Mouse (Mus musculus): ENCODE data around the gene Enc1. TPM values are rescaled to one million over a fixed set of nuclear protein-coding genes. Genes with fewer than 3 reads are reported as not detected.

Gene Enc1
- total RNA-seq, 2 experiments from 2014 or later = 570 to 627 TPM

DNA sequence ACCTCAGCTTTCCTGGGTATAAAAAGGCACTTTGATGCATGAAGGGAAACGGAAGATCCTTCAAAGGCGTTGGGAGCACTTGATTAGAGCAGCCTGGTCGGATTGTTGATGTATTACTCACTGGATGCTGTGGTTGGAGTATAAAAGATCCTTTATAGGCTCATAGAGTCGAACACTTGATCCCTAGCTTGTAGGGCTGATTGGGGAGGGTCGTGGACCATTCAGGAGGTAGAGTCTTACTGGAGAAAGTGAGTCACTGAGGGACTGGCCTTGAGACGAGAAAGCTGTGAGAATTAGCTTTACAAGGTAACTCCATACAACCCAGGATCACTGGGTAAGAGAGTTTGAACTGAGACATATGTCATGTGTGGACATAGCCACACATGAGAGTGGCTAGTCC lies 30.7 kb downstream of the Enc1 start:
- DNase-seq (ENCODE audit: low spot score in 2 of 2) = no peak
- intact Hi-C loops (cut with DNase I) = no loop called here

DNA sequence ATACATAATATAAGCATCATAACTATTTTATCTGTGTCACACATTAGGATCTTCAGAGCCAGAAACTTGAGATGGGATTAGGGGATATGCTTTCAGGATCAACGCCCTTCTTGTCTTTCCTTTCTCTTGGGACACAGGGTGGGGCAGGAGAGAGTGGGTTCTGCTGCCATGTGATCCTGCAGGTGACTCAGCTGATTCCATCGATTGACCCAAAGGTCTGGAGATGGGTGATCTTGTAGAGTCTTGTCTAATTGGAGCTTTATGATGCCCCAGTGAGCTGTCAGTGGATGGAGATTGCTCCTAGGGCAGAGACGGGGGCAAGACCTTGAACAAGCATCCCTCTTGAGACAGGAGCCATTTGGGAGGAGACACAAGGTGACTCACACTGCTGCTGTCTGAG lies 33.9 kb downstream of the Enc1 start:
- no peak for DNase-seq (ENCODE audit: low spot score in 2 of 2)
- intact Hi-C loops (cut with DNase I) = no loop called here

DNA sequence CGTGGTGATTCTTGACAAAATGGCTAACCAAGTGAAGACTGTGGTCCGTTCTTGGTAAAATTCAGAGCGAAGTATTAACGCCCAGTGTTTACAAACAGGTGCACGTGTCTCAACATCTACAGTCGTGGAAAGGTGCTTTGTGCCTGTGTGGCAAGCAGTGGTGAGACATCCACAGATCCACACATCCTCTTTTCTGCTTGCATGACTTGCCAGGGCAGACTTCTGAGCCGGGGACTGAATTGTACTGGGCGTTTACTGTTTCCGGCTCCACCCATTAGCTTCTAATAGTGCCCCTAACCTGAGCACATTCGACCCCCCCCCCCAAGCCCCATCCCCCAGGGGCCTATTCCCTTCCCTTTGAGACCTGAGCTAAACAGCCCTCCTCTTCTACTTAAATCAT lies 34.6 kb downstream of the Enc1 start:
- no peak for DNase-seq (ENCODE audit: low spot score in 2 of 2)
- intact Hi-C loops (cut with DNase I) = no loop called here

DNA sequence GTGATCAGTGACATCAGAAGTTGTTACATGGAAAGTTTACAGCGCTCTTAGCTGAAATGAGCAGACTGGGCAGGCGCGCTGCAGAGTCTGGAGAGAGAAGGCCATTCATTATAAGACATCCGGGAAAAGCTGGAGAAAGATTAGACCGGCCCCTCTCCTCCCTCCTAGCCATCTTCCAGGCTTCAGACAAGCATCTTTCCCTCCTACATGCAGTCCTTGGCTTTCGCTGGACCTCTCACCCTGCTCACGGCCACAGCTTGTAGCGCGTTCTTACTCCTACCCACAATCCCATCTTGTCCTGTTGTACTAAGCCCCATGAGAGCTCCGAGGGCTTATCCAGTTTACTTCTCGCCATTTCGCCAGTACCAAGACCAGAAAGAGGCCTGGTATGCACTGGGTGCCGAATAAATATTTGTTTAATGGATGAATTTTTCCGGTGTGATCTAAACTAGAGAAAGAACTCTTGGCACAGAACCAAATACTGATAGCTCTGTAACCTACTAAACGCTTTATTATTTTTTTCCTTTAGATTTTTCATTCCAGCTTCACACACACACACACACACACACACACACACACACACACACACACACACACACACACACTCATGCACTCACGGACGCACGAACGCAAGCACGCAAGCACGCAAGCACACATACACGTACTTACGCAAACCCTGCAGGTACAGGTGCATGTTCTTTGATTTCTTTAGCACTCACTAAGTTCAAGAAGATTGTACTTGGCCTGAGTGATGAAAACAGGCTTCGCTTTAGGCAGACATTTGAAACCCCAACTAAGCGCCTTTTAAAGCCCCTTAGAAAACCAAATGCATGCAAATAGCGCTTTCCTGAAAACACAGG lies 41.4 kb downstream of the Enc1 start:
- DNase-seq (ENCODE audit: low spot score in 2 of 2) = no peak
- intact Hi-C loops (cut with DNase I) = no loop called here

DNA sequence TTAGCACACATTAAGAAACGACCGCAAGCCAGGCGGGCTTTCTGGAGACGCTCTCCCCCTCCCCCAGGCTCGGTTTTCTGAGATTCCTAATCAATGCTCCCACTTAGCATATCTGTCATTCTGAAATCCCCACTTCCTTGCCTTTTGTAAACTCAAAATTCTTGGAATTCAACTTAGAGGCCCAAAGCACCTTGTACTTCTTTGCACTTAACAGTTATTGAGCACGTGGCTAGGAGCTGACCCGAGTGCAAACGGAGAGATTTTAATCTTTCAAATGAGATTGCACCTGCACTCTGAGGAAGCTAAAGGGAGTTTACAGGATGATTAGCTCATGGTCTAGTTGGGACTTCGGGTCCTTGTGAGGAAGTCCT lies 42.0 kb downstream of the Enc1 start:
- DNase-seq (ENCODE audit: low spot score in 2 of 2) = no peak
- intact Hi-C loops (cut with DNase I) = no loop called here

DNA sequence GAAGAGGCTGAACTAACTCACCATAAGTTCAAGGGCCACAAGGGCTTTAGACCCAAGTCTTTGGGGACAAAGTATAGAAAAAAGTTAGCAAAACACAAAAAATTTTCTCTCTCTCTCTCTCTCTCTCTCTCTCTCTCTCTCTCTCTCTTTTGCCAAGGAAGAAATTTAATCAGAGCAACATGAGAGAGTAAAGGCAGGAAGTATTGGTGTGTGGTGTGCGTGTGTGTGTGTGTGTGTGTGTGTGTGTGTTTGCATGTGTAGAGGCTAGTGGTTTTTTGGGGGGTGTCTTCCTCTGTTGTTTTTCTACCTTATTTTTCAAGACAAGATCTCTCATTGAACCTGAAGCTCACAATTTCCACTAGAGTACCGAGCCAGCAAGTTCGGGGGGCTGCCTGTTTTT lies 46.1 kb downstream of the Enc1 start:
- DNase-seq (ENCODE audit: low spot score in 2 of 2) = no peak
- intact Hi-C loops (cut with DNase I) = no loop called here

DNA sequence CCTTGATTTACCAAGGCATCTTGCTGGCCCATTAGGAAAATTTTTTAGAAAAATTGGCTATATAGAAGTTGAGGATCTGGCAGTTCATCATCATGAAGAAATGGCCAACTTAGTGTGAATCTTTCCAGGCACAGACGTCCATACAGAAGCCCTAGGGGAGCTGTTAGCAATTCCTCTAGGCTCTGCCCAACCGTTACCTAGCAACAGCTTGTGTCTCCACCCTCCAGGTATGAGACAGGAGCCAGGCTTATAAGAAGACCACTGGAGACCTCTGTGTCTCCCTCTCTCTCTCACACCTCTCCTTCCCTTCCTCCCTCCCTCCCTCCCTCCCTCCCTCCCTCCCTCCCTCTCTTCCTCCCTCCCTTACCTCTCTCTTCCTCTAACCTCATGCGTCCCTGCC lies 49.8 kb downstream of the Enc1 start:
- no peak for DNase-seq (ENCODE audit: low spot score in 2 of 2)
- intact Hi-C loops (cut with DNase I) = no loop called here

DNA sequence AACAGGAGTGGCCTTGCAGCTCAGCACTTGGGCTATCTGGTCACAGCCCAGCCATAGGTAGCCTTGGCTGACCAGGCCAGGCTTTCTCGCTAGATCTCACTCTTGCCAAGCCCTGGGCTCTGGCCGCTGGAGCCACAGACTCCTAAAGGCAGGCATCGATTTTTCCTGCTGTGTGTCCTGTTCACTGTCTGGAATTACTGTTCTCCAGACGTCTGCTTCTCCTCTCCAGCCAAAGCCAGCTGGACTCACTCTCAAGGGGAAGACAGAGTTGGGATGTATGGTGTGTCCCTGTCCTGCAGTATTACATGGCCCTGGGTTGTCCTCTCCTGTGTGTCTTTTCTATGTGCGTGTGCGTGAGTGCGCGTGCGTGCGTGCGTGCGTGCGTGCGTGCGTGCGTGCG lies 50.4 kb downstream of the Enc1 start:
- no peak for DNase-seq (ENCODE audit: low spot score in 2 of 2)
- intact Hi-C loops (cut with DNase I) = no loop called here

DNA sequence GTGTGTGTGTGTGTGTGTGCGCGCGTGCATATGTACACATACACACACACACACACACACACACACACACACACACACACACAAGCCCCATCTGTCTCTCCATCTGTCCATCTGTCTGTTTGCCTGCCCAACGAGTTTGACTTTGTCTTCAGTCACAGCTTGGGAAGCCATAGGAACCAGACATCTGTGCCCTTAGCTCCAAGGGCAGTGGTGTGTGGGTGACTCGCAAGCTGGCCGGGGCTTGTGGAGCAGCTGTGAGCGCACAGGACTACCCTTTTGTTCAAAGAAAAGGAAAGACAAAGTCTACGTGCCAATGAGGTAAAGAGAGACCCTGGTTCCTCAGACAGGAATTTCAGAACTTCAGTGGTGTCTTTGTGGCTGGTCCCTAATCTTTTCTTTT lies 51.1 kb downstream of the Enc1 start:
- DNase-seq (ENCODE audit: low spot score in 2 of 2) = peak in 1 of 2 experiments; percentile 10
- intact Hi-C loops (cut with DNase I) = no loop called here

DNA sequence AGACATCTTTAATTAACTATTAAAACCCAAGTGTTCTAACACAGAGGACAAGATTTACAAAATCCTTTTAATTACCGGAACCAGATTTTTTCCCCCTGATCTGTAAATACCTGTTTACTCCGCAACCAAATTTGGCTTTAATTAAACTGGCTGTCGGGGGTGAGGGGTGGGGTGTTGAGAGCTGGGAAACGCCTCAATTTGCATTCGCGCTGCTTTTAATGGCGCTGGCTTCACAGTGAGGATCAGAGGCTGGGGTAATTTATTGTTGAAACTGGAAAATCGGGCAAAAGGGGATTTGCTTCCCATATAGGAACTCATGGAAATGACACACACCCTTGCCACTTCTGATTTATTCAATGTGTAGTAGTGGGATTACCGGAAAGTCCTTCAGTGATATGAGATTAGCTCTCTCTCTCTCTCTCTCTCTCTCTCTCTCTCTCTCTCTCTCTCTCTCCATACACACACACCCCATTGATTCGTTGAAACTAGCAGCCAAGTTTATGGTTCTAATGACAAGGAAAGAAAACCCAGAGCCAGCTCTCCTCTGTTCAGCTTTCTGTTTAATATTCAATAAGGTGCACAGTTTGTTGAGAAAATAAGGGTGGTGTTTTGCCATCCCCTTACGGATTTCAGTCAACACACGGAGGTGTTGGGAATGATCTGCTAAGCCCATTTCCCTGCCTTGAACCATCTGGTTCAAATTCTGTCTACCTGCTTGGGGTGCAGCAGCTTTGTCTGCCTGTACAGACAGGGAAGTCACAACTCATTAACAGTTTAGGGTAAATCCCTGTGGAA lies 51.7 kb downstream of the Enc1 start:
- DNase-seq (ENCODE audit: low spot score in 2 of 2) = no peak
- intact Hi-C loops (cut with DNase I) = no loop called here

DNA sequence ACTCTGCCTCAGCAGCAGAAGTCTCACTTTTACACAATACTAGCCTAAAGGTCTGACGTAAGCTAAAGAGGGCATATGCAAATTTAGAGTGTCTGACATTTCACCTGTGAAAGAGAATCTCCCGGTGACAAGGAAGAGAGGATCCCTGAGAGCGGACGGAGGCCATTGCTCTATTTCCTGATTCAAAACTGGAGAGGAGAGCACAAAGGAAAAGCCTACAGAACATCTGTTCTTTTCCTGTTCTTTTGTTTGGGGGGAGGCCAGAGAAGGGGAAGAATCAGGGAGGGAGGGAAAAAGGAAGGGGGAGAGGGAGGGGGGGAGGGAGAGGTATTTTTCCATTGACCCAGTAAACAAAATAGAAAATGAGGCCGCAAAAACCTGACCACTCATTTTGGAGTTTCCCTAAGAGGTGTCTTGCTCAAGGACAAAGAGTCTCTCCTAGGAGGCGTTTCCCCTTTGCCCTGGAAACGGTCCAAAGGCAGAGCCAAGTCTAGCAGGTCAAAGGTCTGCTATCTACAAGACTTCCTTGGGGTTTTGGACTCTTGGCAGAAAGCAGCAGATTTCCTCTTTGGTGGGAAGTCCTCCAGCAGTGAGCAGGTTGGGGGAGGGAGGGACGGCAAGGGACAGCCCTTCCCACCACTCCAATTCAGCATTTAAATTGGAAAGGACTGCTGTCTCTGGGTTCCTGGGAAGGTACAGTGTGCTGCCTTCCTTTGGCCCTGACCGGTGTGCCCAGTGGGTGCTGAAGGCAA lies 54.4 kb downstream of the Enc1 start:
- DNase-seq (ENCODE audit: low spot score in 2 of 2) = no peak
- intact Hi-C loops (cut with DNase I) = no loop called here

DNA sequence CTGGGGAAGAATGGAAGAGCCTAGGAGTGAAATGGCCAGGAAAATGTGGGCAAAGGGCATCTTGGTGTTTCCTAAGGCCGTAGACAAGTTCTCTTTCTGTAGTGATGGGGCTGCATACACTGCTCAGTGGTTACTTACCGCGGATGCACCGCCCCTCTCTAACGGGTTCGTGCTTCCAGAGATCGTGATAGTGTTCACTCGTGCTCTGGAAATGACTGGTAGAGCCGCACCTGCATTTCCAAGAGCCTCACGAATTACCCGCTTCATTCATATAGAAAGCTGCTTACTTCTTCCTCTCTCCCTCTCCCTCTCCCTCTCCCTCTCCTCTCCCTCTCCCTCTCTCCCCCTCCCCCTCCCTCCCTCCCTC lies 54.9 kb downstream of the Enc1 start:
- DNase-seq (ENCODE audit: low spot score in 2 of 2) = no peak
- intact Hi-C loops (cut with DNase I) = no loop called here

DNA sequence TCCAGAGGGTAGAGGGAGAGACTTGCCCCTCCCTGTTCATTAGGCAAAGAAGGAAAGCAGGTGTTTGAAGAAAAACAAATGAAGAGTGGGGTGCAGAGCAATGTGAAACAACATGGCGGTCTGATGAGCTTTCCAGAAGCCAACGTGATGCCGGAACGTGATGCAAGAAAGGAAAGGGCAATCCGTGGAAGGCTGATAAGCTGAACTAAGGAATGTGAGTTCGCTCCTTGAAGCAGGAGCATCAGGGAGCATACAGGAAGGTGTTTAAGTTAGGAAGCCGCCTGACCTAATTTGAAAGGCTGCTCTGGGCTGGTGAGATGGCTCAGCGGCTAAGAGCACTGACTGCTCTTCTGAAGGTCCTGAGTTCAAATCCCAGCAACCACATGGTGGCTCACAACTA lies 55.4 kb downstream of the Enc1 start:
- intact Hi-C loops (cut with DNase I) = no loop called here

DNA sequence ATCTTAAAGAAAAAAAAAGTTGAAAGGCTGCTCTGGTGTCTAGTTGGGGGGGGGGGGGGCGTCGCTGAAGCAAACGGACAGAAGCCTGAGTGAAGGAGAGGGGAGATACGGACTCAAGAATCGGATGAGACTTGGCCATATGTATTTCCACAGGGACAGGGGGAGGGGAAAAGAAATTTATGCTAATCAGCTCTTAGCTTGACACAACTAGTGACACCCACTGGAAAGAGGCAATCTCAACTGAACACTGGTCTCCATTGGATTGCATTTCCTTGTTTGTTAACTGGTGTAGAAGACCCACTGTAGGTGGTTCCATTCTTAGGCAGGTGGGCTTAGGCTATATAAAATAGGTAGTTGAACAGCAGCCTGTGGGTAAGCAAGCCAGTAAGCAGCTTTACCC lies 55.9 kb downstream of the Enc1 start:
- intact Hi-C loops (cut with DNase I) = no loop called here
- DNase-seq (ENCODE audit: low spot score in 2 of 2) = no peak

More for the DNA sequence above, 55.4 kb downstream of the Enc1 start:
- DNase-seq (ENCODE audit: low spot score in 2 of 2) = no peak

DNA sequence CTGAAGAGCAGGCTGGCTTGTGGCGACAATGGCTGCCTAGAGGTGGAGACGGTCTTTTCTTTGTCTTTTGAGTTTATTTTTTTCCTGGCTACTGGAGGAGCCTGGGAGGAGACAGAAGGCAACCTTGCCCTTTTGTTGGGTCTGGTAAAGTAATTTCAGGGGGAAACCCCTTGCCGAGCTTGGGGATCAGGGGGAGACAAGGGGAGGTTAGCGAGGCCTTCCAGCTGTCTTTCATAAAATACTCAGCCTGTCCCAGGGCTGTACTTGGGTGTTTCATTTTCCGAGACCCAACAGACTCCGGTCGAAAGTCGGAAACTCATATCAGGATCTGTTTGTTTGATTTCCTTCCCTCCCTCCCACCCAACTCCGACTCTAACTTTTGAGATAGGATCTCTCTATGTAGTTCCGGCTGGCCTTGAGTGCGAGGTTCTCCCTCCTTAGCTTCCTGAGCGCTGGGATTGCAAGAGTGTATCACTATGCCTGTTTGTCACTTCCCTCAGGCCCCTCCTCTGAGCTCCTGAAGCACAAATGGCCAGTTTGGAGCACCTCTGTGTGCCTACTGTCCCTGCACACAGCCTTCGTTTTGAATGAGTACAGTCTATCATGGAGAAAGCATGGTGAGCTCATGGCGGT lies 56.6 kb downstream of the Enc1 start:
- intact Hi-C loops (cut with DNase I) = no loop called here
- no peak for DNase-seq (ENCODE audit: low spot score in 2 of 2)

DNA sequence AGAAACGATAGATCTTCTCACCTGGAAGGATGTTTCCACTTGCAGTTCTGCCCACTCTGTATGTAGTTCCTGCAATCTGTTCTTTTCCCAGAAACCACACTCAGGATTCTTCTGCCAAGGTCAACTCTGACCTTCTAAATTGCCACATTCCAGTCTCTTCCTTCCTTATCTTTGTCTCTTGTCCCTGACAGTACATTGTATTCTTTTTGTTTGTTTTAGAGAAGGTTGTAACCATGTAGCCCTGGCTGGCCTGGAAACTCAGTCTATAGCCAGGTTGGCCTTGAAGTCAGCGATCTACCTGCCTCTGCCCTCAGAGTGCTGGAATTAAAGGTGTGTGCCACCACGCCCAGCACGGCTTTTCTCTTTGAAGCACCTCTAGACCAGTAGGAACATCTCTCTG lies 58.0 kb downstream of the Enc1 start:
- intact Hi-C loops (cut with DNase I) = no loop called here

DNA sequence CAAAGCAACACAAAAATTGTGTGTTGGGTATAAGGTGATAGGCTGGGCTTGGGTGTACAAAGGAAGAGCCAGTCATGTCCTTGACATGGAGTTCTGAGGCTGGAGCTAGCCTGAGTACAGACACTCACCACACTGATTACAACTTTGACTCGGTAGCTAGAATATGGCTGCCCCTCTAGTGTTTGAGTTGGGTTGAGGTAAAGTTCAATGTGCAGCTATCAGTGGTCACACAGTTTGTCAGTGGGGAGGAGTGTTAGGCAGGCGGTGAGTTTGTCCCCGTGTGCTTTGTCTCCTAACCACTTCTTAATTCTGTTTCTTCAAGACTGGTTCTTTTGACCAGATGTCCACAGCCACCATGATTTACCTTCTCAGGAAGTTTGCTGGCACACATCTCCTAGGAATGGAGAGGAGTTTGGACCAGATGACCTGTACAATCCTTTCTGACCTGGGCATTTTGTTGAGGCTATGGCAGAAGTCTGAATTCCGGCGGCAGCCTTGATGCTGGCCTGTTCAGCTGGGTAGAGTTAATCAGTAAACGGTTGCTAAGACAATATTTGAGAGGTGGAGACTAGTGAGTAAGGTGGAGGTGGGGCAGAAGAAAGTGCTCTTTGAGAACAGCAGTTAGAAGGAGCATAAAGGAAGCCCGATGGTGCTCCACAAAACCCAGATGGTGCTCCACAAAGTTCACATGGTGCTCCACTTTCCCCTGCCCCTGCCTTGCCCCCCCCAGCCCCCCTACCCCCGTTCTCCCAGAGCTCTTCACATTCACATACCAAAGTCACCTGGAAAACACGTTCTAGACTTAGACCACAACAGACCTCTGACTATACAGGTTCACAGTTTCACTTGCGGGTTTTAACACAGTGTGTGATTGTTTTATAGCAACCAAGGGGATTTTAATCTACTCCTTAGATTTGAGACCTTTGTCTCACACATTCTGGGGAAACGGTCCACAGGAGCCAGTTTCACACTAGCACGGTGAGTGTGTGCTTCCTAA lies 59.3 kb downstream of the Enc1 start:
- DNase-seq (ENCODE audit: low spot score in 2 of 2) = no peak
- intact Hi-C loops (cut with DNase I) = no loop called here

More for the DNA sequence above, 58.0 kb downstream of the Enc1 start:
- DNase-seq (ENCODE audit: low spot score in 2 of 2) = no peak
